Mouse (Mus musculus) heart, postnatal 36 days (tissue): Measurements from ENCODE around the gene Capn15. TPM values are rescaled to one million over a fixed set of nuclear protein-coding genes. Genes with fewer than 3 reads are reported as not detected.

Source experiments
- DNase-seq, 2 experiments: peaks; one replicate each; pipeline ENCODE4 v3.0.0; 2021 to 2022
- intact Hi-C: fragments of 180-260 bp; cut with DNase I; formaldehyde crosslinking; loops from one replicate; pipeline ENCODE4 v1.15.1; 2025
- total RNA-seq, 2 experiments: library from RNA; stranded (reverse); gene quantifications; 2 replicates each; pipeline ENCODE4 v1.2.3; 2021

Capn15 gene
- total RNA-seq, 2 experiments from 2014 or later = 7.2 TPM

DNA sequence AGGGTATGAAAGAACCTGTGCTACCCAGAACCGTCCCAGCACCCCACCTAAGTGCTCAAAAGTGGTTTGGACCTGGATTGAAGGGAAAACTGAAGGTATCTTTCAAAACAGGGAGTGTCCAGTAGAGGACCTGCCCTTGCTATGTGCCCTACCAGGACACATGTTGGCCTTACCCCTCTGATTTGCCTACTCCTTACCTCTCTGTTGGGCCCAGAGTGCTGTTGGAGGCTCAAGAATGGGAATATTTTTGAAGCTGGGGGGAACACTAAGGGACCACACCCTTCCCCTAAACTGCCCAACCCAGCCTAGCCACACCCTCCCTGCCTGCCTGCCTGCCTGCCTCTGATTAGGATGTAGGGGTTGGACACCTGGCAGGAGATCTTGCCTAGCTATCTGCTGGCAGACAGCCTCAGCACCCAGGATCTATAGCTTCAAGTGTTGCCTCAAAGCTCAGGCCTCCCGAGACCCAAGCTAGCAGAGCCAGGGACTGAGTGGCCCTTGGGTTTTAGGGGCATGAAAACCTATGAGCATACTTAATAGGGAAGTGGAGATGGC, 42.9 kb downstream of the Capn15 start:
- intact Hi-C loops = loop anchor here (5.0 kb wide), 2 partner anchors 40 to 680 kb away; no protein-coding TSS in a partner anchor
- no peak for DNase-seq

DNA sequence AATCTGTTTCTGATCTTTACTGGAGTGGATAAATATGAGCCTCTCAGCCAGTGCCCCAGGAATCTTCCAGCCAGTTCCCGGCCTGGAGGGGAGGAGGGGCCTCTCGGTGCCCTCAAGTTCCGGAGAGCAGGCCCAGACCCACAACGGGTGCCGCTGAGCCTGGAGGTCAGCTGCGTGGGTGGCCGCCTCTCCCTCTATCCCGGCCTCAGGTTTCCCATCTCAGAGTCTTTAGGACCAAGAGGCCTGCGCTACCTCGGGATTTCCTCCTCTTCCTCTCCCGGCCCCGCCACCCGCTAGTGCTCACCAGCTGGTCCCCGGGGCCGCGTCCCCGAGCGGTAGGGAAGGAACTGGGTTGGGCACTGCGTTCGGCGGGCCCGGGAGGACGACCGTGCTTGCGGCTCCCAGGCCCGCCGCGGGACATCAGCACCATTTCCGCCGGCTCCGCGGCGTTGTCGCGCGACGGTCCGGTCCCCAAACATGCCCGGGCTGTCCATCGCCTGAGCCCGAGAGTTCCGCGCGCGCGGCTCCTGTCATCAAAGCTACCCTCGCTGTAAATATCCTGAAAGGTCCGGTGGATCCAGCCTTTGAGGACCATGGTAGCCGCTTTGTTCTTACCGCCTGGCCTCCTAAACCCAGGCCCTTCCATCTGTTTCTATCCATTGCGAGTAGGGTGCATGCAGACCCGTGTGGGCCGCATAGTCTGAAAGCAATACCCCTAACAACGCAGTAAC, 43.9 kb downstream of the Capn15 start:
- intact Hi-C loops = loop anchor here (2.0 to 5.0 kb wide), 3 partner anchors 41 to 679 kb away; no protein-coding TSS in a partner anchor
- peak; percentile 86 for DNase-seq

DNA sequence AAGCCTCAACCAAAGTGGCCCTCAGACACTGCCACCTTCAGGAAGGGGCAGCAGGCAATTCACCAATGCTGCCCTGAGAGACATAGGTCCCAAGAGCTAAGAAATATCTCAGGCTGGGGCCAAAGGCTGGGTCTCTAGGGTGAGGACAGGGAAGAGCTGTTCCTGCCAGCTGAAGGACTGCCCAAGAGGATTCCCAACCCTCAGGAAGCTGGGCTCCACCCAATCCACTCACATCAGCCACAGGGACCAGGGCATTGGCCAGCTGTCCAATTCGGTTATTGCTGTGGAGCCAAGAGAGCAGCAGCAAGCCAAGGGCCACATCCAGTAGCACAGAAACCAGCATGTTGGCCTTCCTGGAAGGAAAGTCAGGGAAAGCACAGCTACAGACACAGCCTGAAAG, 51.1 kb downstream of the Capn15 start:
- intact Hi-C loops = no loop called here
- no peak for DNase-seq

DNA sequence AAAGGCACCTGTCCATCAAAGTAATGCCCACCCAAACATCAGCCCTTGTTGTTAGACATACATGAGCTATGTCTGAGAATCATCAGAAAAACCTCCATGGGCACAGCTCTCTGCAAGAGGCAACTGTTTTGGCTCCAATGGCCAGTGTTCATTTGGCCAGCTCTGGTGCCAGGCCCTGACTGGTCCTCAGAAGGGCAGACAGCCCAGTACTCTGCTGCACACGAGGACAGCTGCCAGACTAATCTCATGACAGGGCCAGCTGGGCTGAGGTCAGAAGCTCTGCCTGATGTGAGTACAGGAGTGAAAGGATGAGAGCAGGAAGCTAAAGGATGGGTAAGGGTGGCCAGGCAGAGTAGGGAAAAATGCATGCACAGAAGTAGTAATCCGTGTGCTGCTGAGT, 60.2 kb downstream of the Capn15 start:
- peak; percentile 44 to 52 for DNase-seq
- intact Hi-C loops = no loop called here

DNA sequence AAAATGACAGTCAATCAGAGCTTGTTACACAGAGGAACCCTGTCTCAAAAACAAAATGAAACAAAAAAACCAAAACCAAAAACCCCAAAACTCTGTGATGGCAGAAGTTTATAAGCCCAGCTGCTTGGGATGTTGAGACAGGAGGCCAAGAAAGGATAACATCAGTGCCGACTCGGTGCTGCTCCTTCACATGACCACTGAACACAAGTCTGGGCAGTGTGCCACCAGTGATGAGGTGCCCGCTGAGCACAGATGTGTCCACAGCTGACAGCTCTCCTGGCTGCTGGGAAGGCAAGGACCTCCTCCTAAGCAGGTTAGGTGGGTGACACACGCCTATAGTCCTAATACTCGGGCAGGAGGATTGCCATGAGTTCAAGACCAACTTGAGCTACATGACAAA, 63.5 kb downstream of the Capn15 start:
- intact Hi-C loops = no loop called here

DNA sequence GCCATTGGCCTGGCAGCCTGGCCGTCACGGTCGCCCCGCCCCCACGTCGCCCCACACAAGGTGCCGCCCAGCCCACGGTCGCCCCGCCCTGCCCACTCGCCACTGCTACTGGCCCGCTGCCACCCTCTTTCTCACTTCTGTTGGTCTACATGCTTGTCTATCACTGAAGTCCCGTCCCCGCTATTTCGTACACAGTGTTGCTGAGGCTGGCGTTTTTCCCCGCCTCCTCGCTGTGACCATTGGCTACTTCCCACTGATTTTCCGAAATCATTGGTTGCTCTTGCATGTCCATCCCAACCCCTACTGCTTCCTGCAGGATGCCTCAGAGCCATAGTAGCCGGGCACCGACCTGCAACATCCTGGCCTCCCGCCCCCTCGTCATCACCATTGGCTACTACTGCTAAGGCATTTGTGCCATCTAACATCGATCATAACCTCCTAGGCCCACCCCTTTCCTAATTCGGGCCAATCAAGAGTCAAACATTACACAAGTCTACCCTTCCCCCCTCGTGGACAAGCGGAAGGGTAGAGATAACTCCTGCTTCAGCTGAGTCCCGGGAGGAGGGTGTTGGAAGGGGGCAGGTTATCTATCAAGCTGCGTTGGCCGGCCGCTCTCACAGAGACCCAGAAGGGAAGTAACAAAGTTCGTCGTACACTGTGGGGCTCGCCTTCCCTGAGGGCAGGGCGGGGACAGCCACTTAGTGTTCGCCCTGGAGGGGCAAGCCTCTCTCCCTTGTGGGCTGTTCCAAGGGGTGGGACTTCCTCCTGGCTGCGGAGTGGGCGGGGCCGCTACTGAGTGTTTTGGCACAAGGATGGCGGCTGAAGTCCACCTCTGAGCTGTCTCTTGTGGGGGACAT, 65.6 kb downstream of the Capn15 start:
- peak; percentile 99 to 100 for DNase-seq
- intact Hi-C loops = no loop called here

More for the DNA sequence above, 63.5 kb downstream of the Capn15 start:
- no peak for DNase-seq

DNA sequence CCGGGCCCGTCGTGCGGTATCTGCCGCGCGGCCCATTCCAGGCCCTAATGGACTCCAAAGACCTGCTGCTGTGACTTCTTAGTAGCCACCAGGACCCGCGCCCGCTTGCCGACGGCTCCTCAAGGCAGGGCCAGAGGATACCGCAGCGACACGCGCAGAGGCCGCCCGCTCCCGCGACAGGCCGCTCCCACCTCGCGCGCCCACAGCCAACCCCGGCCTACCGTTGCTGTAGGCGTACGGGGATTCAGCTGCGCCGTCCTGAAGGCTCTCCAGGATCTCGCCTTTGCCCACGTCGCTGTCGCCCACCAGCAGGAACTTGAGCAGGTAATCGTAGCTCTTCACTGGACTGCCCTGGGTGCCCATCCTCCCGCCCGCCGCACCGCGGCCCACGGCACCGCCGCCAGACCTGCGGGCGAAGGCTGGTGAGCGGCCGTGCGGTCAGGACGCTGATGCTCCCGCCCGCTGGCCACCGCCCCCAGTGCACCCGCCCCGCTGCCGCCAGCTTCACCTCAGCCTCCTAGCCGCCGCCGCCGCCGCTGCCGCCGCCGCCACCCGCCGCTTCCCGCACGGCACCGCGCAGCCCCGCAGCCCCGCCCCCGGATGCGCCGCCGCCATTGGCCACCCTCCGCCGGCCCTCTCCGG, 66.3 kb downstream of the Capn15 start, which contains the start of gene Rab40c:
TSS of gene Rab40c (minus strand) at position 584 of the 642 bp plus-strand sequence.
- intact Hi-C loops = no loop called here
- no peak for DNase-seq

DNA sequence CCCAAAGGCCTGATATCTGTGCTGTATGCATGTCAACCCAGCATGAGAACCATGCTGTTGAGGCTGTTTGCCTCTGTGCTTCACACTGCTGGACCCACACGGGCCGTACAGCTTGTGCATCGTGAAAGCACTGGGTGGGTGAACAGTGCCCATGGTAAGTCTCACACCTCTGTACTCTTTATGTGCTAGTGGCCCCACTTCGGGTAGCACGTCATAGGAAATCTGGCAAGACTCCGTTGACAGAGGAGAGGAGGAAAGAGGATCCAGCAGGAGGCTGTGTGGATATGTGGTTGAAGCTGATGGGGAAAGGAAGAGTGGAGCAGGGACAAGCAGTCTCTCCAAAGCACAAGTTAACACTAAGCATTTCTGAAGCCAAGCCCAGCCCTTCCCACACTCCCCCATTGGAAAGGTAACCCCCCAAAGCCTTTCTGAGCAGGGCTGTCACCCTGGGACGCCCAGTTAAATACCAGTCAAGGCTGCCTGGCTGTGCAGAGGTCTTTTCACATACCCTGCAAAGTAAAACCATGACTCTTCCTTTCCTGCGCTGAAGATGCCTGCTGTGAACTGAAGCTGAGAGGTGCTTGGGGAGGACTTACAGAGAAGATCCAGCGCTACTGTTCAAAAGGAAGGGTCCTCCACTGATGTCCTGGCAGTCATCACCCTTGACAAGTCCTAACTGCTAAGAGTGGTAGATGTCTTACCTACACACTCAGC, 67.4 kb downstream of the Capn15 start:
- intact Hi-C loops = no loop called here

DNA sequence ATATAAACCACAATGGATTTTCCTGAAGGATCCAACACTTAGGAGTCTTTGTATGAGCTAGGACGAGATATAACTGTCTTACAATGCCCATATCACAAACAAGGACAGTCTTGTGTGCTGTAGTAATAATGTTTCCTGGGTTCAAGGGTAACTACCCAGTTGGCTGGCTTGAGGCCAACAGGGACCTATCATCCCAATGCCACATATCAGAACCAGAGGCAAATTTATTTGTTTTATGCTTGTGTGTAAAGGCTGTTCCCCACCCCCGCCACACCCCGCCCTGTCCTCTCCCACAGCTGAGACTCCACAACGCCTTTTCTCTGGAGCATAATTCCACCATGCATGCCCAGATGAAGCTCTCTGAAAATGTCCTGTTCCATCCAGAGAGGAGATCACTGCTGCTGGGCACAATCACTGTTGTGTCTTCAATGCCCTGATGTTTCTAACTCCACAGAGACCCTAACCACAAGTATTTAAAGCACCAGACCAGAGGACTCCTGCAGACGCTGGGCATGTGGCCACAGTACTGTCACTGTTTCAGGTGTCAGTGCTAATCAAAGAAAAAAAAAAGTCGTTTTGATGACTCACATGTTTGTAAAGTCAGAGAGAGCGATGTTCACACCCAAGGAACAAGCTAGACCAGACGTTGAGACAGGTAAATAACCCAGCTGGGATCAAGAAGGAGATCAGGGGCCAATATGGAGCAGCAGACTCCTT, 68.5 kb downstream of the Capn15 start:
- no peak for DNase-seq
- intact Hi-C loops = no loop called here

More for the DNA sequence above, 67.4 kb downstream of the Capn15 start:
- no peak for DNase-seq

DNA sequence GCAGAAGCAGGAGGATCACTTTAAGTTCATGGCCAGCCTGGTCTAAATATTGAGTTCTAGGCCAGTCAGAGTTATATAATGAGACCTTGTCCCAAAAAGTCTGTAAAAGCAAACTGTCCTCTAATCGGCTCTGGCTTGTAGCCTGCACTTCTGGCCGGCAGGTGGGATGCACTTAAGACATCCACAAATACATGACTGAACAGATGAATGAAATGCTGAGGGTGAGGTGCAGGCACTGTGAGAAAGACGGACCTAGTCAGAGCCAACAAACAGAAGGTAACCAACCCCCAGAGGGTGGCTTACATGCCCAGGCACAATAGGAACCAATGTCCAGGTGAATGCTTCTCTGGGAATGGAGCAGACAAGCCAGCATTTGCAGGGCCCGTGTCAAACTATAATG, 71.3 kb downstream of the Capn15 start:
- no peak for DNase-seq
- intact Hi-C loops = no loop called here

DNA sequence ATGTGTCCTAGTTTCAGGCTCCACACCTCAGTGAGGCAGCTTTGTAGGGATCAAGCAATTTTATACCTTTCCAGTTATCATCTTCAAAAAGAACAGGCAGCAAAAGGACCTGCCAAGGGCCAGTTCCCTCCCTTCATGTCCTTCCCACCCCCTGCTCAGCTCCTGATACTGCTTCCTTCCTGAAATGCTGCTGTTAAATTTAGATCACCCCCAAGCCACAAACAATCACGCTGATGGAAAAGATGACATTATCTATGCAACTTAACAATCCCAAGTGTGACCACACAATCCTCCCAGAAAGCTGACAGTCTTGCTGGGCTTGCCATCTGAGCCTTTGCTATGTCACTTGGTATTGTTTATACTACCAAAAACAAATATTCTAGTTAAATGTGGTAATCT, 71.7 kb downstream of the Capn15 start:
- intact Hi-C loops = no loop called here
- DNase-seq = peak; percentile 15 to 25

DNA sequence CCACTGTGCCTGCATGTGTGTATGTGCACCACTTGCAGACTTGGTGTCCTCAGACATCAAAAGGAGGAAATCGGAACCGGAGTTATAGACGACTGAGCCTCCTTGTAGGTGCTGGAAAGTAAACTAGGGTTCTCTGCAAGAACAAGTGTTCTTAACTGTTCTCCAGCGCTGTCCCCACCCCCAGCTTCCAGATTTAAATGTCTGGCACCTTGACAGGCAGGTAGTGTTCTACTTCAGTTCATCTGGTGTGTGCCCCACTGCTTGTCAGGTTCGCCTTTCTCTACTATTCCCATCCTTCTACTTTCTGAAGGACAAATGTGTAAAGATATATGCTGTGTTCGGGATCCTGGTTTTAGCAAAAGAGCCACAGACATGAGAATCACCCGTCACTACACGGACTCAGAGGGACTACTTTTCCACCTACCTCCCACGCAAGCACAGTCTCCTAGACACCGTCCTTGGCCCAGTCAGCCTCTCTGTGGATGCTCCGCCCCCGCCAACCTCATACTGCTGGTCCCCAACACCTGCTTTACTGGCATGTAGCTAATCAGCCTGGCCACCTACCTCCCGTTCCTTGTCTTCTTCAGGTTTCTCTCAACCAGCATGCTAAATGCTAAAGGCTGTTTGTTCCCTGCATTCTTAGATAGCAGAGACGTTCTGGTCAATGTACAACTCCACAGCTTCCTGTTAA, 72.3 kb downstream of the Capn15 start:
- intact Hi-C loops = no loop called here
- DNase-seq = peak in 1 of 2 experiments; percentile 19

DNA sequence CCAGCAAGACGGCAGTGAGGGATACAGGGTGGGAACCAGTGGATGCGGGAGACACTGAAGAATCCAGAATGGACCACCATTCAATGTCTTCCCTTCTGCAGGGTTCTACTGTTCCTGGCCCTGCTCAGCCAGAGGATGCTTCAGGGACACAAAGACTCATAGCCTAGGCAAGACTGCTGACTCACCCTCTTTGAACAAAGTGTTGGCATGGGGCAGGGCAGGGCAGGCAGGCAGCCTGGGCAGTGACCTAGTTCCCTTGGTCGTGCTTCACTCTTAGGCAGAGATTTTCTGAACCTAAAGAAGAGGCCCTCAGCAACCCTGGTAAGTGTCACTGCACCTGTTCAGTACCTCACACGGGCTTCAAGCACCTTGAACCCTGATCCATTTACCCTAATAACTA, 73.8 kb downstream of the Capn15 start:
- DNase-seq = peak; percentile 20 to 33
- intact Hi-C loops = no loop called here

Other genes with a start within 250 kb of the Capn15 start
- not detected for gene Mslnl, start 249.8 kb downstream of the Capn15 start, total RNA-seq
- 10 to 100 TPM; 16.1 to 22.2 TPM for gene Msln, start 231.4 kb downstream of the Capn15 start, total RNA-seq
- 10 to 100 TPM; 40.9 to 44.8 TPM for gene Narfl, start 212.0 kb downstream of the Capn15 start, total RNA-seq
- gene Haghl, start 200.1 kb downstream of the Capn15 start, total RNA-seq = 10 to 100 TPM; 10.7 to 11.4 TPM
- gene Ccdc78, start 199.2 kb downstream of the Capn15 start, total RNA-seq = not detected
- gene Fam173a, start 192.9 kb downstream of the Capn15 start, total RNA-seq = 10 to 100 TPM; 39.2 to 39.7 TPM
- gene AC134908.4, start 190.1 kb downstream of the Capn15 start, total RNA-seq = under 1 TPM in 1 of 2 experiments, not detected in 1; 0.46 TPM
- 10 to 100 TPM; 64.3 to 72.0 TPM for gene Metrn, start 188.7 kb downstream of the Capn15 start, total RNA-seq
- gene Fbxl16, start 176.7 kb downstream of the Capn15 start, total RNA-seq = 1 to 10 TPM; 1.2 to 1.5 TPM
- 10 to 100 TPM; 10.5 to 11.4 TPM for gene Wdr24, start 162.2 kb downstream of the Capn15 start, total RNA-seq
- 10 to 100 TPM; 30.8 to 35.3 TPM for gene Jmjd8, start 156.9 kb downstream of the Capn15 start, total RNA-seq
- 100 to 1,000 TPM; 111 to 116 TPM for gene Stub1, start 152.4 kb downstream of the Capn15 start, total RNA-seq
- gene Rhbdl1, start 148.5 kb downstream of the Capn15 start, total RNA-seq = 1 to 10 TPM; 1.4 to 1.9 TPM
- gene Gm20683, start 144.0 kb downstream of the Capn15 start, total RNA-seq = 1 to 10 TPM; 2.2 to 3.3 TPM
- gene Rhot2, start 140.9 kb downstream of the Capn15 start, total RNA-seq = 100 to 1,000 TPM; 110 to 115 TPM
- gene Wdr90, start 124.3 kb downstream of the Capn15 start, total RNA-seq = 1 to 10 TPM; 1.7 to 2.0 TPM
- 100 to 1,000 TPM; 272 to 286 TPM for gene Mcrip2, start 117.0 kb downstream of the Capn15 start, total RNA-seq
- gene Mettl26, start 110.7 kb downstream of the Capn15 start, total RNA-seq = 10 to 100 TPM; 16.1 to 18.1 TPM
- under 1 TPM; 0.41 to 0.64 TPM for gene Wfikkn1, start 104.9 kb downstream of the Capn15 start, total RNA-seq
- gene Rab40c, start 66.1 kb downstream of the Capn15 start, total RNA-seq = 10 to 100 TPM; 18.4 to 21.2 TPM
- gene Pigq, start 40.9 kb downstream of the Capn15 start, total RNA-seq = 10 to 100 TPM; 45.6 to 48.2 TPM
- gene Nhlrc4, start 40.8 kb downstream of the Capn15 start, total RNA-seq = under 1 TPM in 1 of 2 experiments, not detected in 1; 0.19 TPM
- under 1 TPM; 0.19 to 0.33 TPM for gene A930017K11Rik, start 33.2 kb downstream of the Capn15 start, total RNA-seq
- gene Rab11fip3, start 83.8 kb upstream of the Capn15 start, total RNA-seq = 10 to 100 TPM; 29.2 to 29.7 TPM
- 10 to 100 TPM; 10.2 to 11.2 TPM for gene Decr2, start 104.5 kb upstream of the Capn15 start, total RNA-seq
- 1 to 10 TPM; 2.8 to 3.5 TPM for gene Nme4, start 109.8 kb upstream of the Capn15 start, total RNA-seq
- 1 to 10 TPM; 3.6 to 4.1 TPM for gene Tmem8, start 127.5 kb upstream of the Capn15 start, total RNA-seq
- gene Mrpl28, start 137.7 kb upstream of the Capn15 start, total RNA-seq = 100 to 1,000 TPM; 134 to 148 TPM
- 10 to 100 TPM; 15.9 to 17.3 TPM for gene Axin1, start 152.9 kb upstream of the Capn15 start, total RNA-seq
- not detected for gene Pdia2, start 213.3 kb upstream of the Capn15 start, total RNA-seq
- gene Rgs11, start 217.2 kb upstream of the Capn15 start, total RNA-seq = 1 to 10 TPM in 1 of 2 experiments, under 1 TPM in 1; 0.19 to 1.4 TPM
- gene Arhgdig, start 222.0 kb upstream of the Capn15 start, total RNA-seq = under 1 TPM in 1 of 2 experiments, not detected in 1; 0.31 TPM